Mouse (Mus musculus) midbrain, embryonic 14.5 days (tissue): ENCODE results near the gene Spag9. TPM values are rescaled to one million over a fixed set of nuclear protein-coding genes. Genes with fewer than 3 reads are reported as not detected.
"Not testable (repeated sequence)": the region's sequence is repeated elsewhere in the genome, so short reads cannot be mapped to it uniquely, and the experiment has no call there.

ENCODE experiments used
- ATAC-seq: fragments of 200-750 bp; cut with Nextera tagmentation; 2 replicates; pipeline ENCODE4 v1.8.0; 2017; ENCODE audit warnings: moderate number of reproducible peaks, moderate library complexity; ENCODE audit not compliant: low FRiP score, low TSS enrichment
- DNase-seq: peaks from one replicate; pipeline ENCODE4 v3.0.0-alpha.2; 2015
- H3K27ac ChIP-seq: fragments of 300-500 bp; sonication (generic); replicated peaks from 2 replicates; pipeline ENCODE4 v1.5.1; 2014; ENCODE audit warnings: mild to moderate bottlenecking, low read depth, low read length, moderate library complexity
- H3K27me3 ChIP-seq: fragments of 300-500 bp; sonication (generic); 2 replicates; pipeline ENCODE4 v1.6.1; 2014; ENCODE audit warnings: low read length, control low read depth, mixed read lengths; ENCODE audit not compliant: control insufficient read depth, insufficient read depth
- H3K36me3 ChIP-seq: fragments of 300-500 bp; sonication (generic); 2 replicates; pipeline ENCODE4 v1.6.1; 2014; ENCODE audit warnings: low read length, control low read depth; ENCODE audit not compliant: control insufficient read depth, insufficient read depth
- H3K4me1 ChIP-seq: fragments of 300-500 bp; sonication (generic); 2 replicates; pipeline ENCODE4 v1.6.1; 2014; ENCODE audit warnings: mild to moderate bottlenecking, antibody characterized with exemption, low read length, control low read depth; ENCODE audit not compliant: control insufficient read depth, insufficient read depth
- H3K4me2 ChIP-seq: fragments of 300-500 bp; sonication (generic); 2 replicates; pipeline ENCODE4 v1.6.1; 2014; ENCODE audit warnings: mild to moderate bottlenecking, low read length, moderate library complexity
- H3K4me3 ChIP-seq: fragments of 300-500 bp; sonication (generic); replicated peaks from 2 replicates; pipeline ENCODE4 v1.5.1; 2014; ENCODE audit warnings: low read depth, low read length
- H3K9ac ChIP-seq: fragments of 300-500 bp; sonication (generic); replicated peaks from 2 replicates; pipeline ENCODE4 v1.6.1; 2014; ENCODE audit warnings: mild to moderate bottlenecking, low read length, moderate library complexity
- H3K9me3 ChIP-seq: fragments of 300-500 bp; sonication (generic); 2 replicates; pipeline ENCODE4 v1.6.1; 2016; ENCODE audit warnings: low read length, control low read depth, mixed read lengths; ENCODE audit not compliant: control insufficient read depth
- WGBS: fragments of 180-500 bp; shearing (Covaris S2); extraction: QIAGEN DNeasy Blood & Tissue Kit; methylation state at CpG from one replicate; pipeline ENCODE4 v1.1.7; 2014; 5-methylcytosine and 5-hydroxymethylcytosine counted together
- polyA plus RNA-seq: library from polyadenylated mRNA; unstranded; fragments of >200 nt; fragmentation: Nextera tagmentation; extraction: Ambion mirVana; gene quantifications from 2 replicates; pipeline ENCODE4 v1.2.1, GENCODE M21; 2014

Spag9 gene
- polyA plus RNA-seq, 1 experiment from 2014 or later = 140 TPM

DNA sequence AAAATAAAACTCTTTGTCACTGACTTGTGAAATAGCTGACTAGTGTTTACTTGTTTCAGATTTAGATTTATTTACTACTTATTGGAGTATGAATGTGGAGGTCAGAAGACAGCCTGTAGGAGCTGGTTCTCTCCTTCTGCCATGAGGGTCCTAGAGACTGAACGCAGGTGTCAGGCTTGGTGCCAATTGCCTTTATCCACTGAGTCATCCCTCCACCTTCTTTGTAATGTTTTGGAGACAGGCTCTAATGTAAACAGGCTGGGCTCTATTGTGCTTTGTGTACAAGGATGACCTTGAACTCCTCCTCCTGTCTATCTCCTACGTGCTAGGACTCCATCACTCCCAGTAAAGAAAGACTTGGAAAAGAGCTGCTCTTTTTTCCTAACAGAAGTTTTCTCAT is 51.4 kb downstream of the Spag9 start:
- Histone ChIP-seq H3K36me3 (peaks cover 35% of the 10 kb centered on the region), H3K4me3 (peak overlapping the region; percentile 62), H3K4me1 (peaks cover 18% of the 10 kb centered on the region), H3K9me3 (no peaks in the 10 kb centered on the region), H3K9ac (no peak overlapping the region; the same call in 1 of the 2 replicates), H3K27me3 (no peaks in the 10 kb centered on the region), H3K4me2 (peak overlapping the region; percentile 81), H3K27ac (no peak overlapping the region; the same call in 1 of the 2 replicates)
- 17% methylated on average over 2 of the region's 2 CpGs for WGBS
- ATAC-seq (no peak), DNase-seq (peak; percentile 18)

DNA sequence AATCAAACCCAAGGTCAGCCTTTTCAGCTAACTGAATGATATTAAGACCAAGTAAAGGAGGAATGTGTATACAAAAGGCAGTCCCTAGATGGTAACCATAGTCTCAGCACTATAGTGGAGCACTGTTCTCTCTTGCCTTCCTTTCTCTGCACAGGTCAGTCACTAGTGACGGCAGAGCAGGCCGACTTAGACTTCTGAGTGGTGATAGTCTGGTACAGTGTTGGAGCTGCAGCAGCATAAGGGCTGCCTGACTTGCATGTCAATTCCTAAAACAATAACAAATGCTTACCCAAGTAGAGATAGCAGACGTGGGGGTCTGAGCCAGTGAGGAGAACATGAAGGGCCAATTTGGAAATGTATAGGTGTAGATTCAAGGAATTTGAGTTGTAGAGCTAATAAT is 58.3 kb downstream of the Spag9 start:
- no peaks in the 10 kb centered on the region for H3K27me3 ChIP-seq
- H3K9ac ChIP-seq = no peak overlapping the region
- WGBS = 54% methylated on average over 3 of the region's 3 CpGs
- H3K4me1 ChIP-seq = 0 out of 2 replicates have a peak, but pooled peaks cover 6% of the 10 kb centered on the region
- no peak for ATAC-seq
- DNase-seq = peak; percentile 18
- no peak overlapping the region for H3K4me3 ChIP-seq
- no peaks in the 10 kb centered on the region for H3K9me3 ChIP-seq
- peaks cover 65% of the 10 kb centered on the region for H3K36me3 ChIP-seq
- H3K27ac ChIP-seq = 0 out of 2 replicates have a peak overlapping the region, but pooled peaks have one; percentile 14
- no peak overlapping the region for H3K4me2 ChIP-seq

DNA sequence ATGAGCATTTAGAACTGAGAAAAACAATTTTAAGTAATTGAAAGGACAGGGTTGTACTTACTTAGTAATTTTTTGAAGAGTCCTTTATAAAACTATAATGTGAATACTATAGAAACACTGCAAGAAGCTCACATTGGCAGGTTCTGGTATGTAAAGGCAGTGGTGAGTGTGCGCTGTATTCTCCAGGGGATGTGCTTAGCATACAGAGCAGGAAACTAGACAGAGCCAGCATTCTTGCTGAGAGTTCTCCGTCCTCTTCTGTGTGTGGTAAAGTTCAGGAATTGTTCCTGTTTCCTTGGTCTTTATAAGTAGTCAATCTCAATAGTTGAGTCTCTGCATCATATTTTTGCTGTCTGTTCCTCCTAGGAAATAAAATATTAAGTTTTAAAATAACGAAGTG is 59.0 kb downstream of the Spag9 start:
- WGBS = 55% methylated on average over 3 of the region's 3 CpGs
- 0 out of 2 replicates have a peak overlapping the region, but pooled peaks have one; percentile 14 for H3K27ac ChIP-seq
- H3K9me3 ChIP-seq = no peaks in the 10 kb centered on the region
- no peak overlapping the region for H3K4me3 ChIP-seq
- H3K36me3 ChIP-seq = peaks cover 64% of the 10 kb centered on the region
- H3K4me1 ChIP-seq = 0 out of 2 replicates have a peak, but pooled peaks cover 6% of the 10 kb centered on the region
- H3K4me2 ChIP-seq = no peak overlapping the region
- H3K9ac ChIP-seq = no peak overlapping the region
- peak; percentile 66 for DNase-seq
- ATAC-seq = no peak
- H3K27me3 ChIP-seq = no peaks in the 10 kb centered on the region

DNA sequence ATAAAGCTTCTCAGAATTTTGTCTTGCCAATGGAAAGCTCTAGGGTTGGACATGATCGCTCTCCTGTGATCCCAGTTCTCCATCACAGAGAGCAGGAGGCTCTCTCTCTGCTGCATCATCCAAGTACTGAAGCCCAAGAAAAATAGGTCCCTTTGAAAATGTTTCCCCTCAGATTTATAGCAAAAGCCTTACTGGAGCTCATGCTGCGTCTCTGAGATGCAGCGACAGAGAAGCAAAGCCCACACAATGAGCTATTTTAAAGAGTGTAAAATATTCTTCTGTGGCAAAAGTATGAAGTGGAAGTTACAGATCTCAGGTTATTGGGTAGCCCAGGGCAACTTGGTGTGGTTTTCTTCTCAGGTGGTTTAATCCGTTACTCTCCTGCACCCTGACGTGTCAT is 68.0 kb downstream of the Spag9 start:
- H3K9ac ChIP-seq = no peak overlapping the region
- H3K4me1 ChIP-seq = no peaks in the 10 kb centered on the region
- no peaks in the 10 kb centered on the region for H3K9me3 ChIP-seq
- WGBS = 96% methylated on average over 5 of the region's 5 CpGs
- H3K27me3 ChIP-seq = no peaks in the 10 kb centered on the region
- H3K4me3 ChIP-seq = no peak overlapping the region
- H3K36me3 ChIP-seq = peaks cover 59% of the 10 kb centered on the region
- no peak overlapping the region for H3K27ac ChIP-seq
- H3K4me2 ChIP-seq = no peak overlapping the region
- DNase-seq = no peak
- no peak for ATAC-seq

DNA sequence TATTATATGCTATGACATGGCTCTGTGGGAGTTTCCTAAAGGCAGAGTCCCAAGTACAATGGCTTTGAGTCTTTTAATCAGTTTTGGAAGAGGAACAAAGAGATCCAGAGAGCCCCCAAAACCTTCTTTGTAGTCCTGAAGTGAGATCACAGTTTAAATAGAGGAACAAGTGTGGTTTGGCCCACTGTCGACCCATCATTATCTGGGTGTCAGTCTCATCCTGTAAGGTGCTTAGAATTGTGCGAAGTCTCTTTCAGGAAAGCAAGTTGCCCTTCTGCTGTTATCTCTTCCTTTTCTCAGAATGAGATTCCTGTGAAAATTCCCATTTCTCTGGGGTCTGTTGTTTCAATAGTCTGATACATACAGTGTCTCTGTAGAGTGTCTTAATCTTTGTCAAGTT is 74.6 kb downstream of the Spag9 start:
- WGBS = 70% methylated on average over 2 of the region's 2 CpGs
- Histone ChIP-seq H3K27me3 (no peaks in the 10 kb centered on the region), H3K4me3 (no peak overlapping the region), H3K27ac (no peak overlapping the region), H3K36me3 (peaks cover 66% of the 10 kb centered on the region), H3K4me1 (no peaks in the 10 kb centered on the region), H3K4me2 (no peak overlapping the region), H3K9me3 (no peaks in the 10 kb centered on the region), H3K9ac (no peak overlapping the region)
- no peak for ATAC-seq
- no peak for DNase-seq

DNA sequence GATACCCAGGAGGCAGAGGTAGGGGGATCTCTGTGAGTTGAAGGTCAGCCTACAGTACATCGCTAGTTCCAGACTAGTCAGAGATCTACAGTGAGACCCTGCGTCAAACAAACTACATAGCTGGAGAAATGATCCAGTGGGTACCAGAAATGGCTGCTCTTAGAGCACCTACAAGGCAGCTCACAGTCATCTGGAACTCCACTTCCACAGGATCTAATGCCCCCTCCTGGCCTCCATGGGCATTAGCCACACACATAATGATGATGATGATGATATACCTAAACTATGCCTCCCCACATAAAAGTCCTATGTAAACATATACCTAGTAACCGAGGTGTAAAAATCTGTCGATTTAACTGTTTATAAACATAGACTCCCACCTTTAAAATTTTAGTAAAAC is 77.4 kb downstream of the Spag9 start:
- DNase-seq = peak; percentile 48

DNA sequence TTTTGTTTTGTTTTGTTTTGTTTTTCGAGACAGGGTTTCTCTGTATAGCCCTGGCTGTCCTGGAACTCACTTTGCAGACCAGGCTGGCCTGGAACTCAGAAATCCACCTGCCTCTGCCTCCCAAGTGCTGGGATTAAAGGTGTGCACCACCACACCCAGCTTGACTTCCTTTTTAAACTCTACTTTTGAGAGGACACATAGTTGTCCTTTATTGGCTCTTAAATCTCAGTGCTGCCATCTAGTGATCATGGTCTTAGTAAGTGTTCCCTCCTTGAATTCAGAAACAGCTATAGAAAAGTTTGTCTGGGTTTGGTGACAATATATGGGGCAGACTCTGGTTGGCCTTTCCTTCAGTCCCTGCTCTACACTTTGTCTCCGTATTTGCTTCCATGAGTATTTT is 91.1 kb downstream of the Spag9 start:
- WGBS = 91% methylated on average over 2 of the region's 2 CpGs
- H3K4me2 ChIP-seq, H3K4me1 ChIP-seq, H3K4me3 ChIP-seq, ATAC-seq, H3K27ac ChIP-seq, H3K9ac ChIP-seq, H3K27me3 ChIP-seq, H3K9me3 ChIP-seq: not testable (repeated sequence)
- H3K36me3 ChIP-seq = peaks cover 86% of the 10 kb centered on the region
- peak; percentile 89 for DNase-seq

More for the DNA sequence above, 77.4 kb downstream of the Spag9 start:
- Histone ChIP-seq H3K27me3 (no peaks in the 10 kb centered on the region), H3K4me3 (no peak overlapping the region), H3K9me3 (no peaks in the 10 kb centered on the region), H3K27ac (no peak overlapping the region), H3K4me2 (no peak overlapping the region), H3K36me3 (peaks cover 65% of the 10 kb centered on the region), H3K4me1 (no peaks in the 10 kb centered on the region), H3K9ac (no peak overlapping the region)
- ATAC-seq = no peak
- WGBS = 94% methylated on average over 4 of the region's 4 CpGs

DNA sequence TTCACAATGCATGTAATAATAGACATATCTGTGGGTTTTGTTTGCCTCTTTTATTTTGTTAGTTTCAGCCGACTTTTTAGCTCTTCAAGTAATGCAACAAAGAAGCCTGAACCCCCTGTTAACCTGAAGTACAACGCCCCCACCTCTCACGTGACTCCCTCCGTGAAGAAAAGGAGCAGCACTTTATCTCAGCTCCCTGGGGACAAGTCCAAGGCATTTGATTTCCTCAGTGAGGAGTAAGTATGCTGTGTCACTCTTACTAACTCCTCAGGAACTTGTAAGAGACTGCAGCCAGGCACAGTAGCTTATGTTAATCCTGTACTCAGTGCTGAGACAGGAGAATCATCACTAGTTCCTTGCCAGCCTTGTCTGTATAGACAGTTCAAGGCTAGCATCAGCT is 94.6 kb downstream of the Spag9 start:
- 85% methylated on average over 4 of the region's 4 CpGs for WGBS

DNA sequence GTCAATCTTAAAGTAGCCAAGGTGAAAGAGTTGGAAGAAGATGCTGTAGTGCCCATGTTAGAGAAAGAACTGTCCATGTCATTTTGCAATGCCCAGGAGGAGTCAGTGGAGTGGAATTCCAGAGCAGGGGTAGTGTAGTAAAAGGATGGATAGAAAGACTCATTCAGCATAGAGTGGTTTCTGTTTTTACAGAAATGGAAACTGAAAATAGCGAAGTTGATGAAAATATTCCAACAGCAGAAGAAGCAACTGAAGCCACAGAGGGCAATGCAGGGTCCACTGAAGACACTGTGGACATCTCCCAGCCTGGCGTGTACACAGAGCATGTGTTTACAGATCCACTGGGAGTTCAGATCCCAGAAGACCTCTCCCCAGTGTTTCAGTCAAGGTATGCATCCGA is 101.6 kb downstream of the Spag9 start:
- H3K36me3 ChIP-seq = peaks cover 86% of the 10 kb centered on the region
- 93% methylated on average over 3 of the region's 3 CpGs for WGBS

More for the DNA sequence above, 94.6 kb downstream of the Spag9 start:
- H3K27me3 ChIP-seq = no peaks in the 10 kb centered on the region
- H3K27ac ChIP-seq = no peak overlapping the region
- H3K36me3 ChIP-seq = peaks cover 84% of the 10 kb centered on the region
- H3K9me3 ChIP-seq = no peaks in the 10 kb centered on the region
- H3K9ac ChIP-seq = no peak overlapping the region
- no peaks in the 10 kb centered on the region for H3K4me1 ChIP-seq
- no peak for DNase-seq
- H3K4me2 ChIP-seq = no peak overlapping the region
- no peak overlapping the region for H3K4me3 ChIP-seq
- no peak for ATAC-seq

More for the DNA sequence above, 101.6 kb downstream of the Spag9 start:
- ATAC-seq (no peak), DNase-seq (no peak)
- Histone ChIP-seq H3K9ac (no peak overlapping the region), H3K27me3 (no peaks in the 10 kb centered on the region), H3K4me3 (no peak overlapping the region), H3K9me3 (no peaks in the 10 kb centered on the region), H3K27ac (no peak overlapping the region), H3K4me1 (no peaks in the 10 kb centered on the region), H3K4me2 (no peak overlapping the region)
